Mouse (Mus musculus): ENCODE measurements around the gene Ap1g1.

The Ap1g1 gene

DNA sequence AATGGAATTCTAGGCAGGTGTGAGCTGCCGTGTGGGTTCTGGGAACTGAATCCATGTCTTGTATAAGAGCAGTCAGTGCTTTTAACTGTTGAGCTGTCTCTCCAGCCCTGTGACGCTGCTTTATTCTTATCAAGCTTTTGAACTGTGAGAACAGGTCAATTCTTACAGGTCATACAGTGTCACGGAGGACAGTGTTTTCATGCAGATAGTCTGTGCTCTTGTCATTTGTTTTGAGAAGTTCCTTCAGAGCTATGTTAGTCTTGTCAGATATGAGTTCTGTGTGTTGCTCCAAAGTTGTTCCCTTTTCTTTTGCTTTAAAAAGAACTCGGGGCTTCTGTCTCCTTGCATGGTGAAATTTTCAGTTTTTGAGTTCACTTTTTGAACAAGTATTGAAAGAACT, 2.2 kb downstream of the Ap1g1 start:
- no peak for DNase-seq (ENCODE audit: low spot score)

DNA sequence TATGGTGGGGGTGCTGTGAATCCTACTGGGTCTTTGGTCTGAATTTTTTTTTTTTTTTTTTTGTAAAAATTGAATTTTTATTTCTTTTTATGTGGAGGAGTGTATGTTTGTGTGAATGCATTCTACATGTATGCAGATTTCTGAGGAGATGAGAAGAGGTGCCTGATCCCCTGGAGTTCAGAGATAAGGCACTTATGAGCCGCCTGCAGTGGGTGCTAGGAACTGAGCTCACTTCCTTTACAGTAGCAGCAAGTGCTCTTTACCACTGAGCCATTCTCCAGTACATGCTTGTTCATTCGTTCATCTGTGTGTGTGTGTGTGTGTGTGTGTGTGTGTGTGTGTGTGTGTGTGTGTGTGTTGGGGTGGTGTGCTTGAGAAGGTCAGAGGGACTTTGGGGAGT, 12.6 kb downstream of the Ap1g1 start:
- no peak for DNase-seq (ENCODE audit: low spot score)

DNA sequence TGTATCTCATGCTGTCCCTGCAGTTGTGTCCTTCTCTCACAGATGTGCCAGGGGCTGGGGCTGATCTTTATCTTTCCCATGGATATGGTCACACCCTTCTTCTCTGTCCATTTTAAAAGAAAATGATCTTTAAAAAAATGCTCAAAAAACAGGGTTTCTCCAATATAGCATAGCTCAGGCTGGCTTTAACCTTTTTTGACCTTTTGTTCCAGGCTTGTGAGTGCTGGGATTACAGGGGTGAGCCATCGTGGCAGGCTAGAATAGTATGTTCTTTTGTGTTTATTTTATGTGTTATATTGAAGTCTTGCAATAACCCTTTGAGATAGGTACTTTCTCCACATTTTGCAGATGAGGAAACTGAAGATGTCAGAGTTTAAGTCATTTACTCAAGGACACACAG, 16.8 kb downstream of the Ap1g1 start:
- DNase-seq (ENCODE audit: low spot score) = no peak

DNA sequence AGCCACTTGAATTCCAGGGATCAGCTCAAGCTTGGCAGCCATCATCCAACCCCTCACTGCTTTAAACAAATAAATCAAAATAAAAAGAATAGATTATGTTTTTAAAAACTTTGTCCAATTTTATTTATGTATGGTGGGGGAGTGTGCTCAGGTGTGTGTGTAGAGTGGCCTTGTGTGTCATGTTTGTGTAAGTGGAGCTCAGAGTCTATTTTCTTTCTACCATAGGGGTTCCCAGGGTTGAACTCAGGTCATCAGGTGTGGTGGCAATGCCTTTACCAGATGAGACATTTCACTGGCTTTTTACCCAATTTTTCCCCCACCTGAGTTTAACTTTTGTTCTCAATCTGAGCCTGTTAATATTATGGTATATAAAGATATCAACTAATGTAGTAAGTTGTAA, 20.4 kb downstream of the Ap1g1 start:
- DNase-seq (ENCODE audit: low spot score) = no peak

DNA sequence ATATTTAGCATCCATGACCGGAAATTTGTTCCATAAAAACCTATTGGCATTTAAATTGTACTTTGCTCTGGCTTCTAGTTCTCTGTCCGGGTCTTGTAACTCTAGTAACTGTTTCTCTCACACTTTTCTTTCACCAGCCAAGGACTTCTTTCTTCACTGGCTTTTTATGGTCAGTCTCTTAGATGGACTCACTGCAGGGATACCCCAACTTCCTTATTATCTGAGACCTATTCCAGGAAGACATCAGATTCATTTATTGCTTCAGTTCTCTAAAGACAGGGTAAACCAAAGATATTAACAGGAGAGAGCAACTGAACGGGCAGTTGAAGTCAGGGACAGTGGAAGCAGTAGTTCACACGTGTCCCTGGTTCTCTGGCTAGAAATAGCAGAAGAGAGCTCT, 20.9 kb downstream of the Ap1g1 start:
- DNase-seq (ENCODE audit: low spot score) = no peak

DNA sequence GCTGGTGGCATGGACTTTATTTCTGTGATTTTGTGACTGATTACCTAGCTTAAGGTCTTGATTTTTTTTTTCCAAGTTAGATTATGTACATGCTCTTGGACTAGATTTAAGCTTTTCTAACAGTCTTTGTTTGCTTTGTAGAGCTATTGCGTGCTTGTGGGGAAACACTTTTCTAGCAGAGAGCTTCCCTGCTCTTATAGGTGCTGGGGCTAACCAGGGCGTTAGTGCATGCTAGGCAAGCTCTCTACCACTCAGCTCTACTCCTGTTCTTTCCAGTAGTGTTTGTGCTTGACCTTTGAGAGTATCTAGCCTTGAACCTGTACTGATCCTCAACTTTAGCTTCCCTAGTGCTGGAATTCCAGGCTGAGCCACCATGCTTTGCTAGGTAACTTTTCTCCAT, 22.0 kb downstream of the Ap1g1 start:
- DNase-seq (ENCODE audit: low spot score) = no peak

DNA sequence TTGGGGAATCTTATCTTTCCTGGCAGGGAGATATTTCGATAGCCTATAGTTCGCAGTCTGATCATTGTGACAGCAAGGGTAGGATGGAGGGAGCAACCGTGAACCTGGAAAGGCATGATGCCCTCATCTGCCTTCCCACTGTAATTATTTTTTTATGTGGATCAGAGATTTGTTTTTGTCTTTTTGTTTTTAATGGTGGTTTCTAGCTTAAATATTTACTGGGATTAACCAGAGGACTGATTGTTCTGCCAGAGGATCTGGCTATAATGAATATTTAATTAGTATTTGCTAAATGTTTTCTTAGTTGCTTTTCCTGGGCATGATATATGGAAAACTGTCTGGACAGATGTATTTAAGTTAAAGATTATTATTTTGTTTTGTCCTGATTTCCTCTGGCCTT, 24.9 kb downstream of the Ap1g1 start:
- no peak for DNase-seq (ENCODE audit: low spot score)

DNA sequence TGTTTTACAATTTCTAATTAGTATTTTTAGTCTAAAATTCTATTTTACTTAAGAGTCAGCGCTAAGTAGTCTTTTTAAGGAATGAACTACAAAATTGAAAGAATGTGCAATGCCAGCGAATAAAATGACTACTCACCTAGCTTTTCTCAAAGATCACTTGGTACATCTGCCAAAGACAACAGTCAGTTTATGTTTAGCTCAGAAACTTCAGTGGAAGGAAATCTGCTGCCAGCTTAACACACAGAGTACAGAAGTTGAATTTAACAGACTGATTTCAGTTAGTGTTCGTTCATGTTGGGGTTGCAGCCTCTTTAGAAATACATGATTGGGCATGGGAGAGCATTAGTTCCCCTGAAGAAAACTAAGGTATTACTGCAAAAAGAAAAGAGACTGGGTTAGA, 25.4 kb downstream of the Ap1g1 start:
- DNase-seq (ENCODE audit: low spot score) = no peak

DNA sequence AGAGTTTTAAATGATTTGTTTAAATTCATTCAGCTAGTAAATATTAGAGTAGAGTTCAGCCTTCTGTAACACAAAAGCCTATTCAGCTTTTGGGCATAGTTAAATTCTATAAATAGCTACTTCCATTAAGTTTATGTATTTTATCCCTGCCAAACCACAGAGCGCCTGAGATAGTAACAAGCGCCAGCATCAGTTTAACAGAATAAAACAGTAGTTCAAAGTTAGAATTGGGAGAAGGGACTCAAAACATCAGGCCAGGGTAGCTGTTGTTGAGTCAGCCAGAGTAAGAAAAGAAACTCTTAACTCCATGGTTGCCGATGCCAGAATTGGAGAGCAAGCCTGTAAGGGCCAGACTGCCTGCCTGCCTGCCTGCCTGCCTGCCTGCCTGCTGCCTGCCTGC, 28.2 kb downstream of the Ap1g1 start:
- no peak for DNase-seq (ENCODE audit: low spot score)

DNA sequence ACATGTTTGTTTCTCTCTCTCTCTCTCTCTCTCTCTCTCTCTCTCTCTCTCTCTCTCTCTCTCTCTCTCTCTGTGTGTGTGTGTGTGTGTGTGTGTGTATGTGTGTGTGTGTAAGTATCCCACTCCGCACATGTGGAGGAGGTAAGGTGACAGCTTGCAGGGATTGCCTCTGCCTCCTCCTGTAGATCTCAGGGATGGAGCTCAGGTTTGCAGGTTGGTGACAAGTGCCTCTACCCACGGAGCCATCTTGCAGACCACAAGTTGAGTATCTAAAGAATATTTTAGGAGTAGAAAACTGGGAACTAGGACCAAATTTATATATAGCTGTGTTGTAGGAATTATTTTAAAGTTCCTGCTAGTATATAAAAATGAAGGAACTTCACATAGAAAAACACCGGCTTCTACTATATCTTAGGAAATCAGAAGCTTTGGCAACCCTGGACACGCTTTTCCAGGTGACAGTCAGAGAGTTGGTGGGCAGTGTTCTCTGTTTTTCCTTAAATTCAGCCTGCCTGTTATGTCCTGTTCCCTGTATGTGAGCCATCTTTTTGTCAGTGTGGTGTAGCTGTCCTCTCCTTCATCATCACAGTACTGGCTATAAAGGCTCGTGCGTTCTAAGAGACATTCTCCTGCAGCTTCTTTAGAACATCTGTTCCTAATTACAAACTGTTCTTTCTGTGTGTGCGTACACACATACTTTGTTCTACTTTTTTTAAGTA, 29.2 kb downstream of the Ap1g1 start:
- DNase-seq (ENCODE audit: low spot score) = no peak

DNA sequence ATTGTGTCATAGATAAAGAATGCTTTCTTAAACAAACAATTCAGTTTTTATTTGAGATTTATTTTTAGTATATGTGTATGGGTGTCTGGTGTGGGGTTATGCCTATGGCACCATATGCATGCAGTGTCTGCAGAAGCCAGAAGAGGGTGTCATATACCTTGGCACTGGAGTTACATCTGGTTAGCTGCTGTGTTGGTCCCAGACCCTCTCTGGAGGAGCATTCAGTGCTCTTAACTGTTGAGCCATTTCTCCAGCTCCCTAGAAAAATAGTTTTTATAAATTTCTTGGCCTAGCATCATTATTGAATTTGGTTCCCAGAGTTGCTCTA, 29.7 kb downstream of the Ap1g1 start:
- DNase-seq (ENCODE audit: low spot score) = no peak

DNA sequence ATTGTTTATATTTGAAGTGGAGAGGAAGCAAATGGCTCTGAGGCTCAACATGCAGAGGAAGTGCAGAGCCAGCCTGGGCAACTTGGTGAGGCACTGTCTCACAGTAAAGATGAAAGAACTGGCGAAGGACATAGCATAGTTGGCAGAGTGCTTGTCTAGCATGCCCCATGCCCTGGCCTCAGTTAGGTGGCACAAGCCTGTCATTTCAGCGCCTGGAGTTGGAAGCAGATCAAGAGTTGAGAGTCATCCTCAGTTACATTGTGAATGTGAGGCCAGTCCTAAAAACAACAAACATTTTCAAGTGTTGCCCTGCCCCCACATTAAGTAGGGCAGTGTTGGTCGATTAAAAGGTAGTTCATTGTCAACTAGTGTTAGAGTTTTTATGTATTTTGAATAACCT, 32.1 kb downstream of the Ap1g1 start:
- no peak for DNase-seq (ENCODE audit: low spot score)

DNA sequence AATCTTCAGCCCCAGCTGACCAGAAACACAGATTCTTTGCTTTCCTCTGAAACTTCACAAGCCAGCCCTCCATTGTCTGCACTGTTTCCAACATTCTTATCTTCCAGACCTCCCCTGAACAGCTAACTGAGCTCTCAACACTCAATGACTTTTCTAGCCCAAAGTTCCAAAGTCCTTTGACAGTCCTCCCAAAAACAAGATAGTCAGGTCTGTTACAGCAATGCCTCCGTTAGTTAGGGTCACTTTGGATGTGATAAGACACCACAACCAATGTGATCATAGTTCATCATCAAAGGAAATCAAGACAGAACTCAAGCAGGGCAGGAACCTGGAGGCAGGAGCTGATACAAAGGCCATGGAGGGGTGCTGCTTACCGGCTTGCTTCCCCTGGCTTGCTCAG, 36.9 kb downstream of the Ap1g1 start:
- DNase-seq (ENCODE audit: low spot score) = no peak

DNA sequence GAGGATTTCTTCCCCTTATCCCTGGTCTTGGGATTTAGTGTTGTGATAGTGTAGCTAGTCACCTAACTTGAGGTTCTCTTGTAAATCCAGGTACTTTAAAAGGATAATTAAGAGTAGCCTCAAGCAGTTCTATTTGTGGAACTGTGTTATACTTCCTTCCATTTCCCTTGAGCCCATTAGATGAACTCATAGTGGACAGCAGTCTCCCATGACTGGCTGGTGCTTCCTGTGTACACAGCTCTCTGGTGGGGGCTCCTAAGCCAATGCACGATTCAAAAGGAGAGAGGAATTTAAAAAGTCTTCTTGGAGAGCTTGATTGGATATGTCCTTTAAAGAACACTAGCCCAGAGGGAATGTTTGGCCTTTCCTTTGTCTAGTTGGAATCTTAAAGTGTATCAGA, 39.6 kb downstream of the Ap1g1 start:
- no peak for DNase-seq (ENCODE audit: low spot score)

DNA sequence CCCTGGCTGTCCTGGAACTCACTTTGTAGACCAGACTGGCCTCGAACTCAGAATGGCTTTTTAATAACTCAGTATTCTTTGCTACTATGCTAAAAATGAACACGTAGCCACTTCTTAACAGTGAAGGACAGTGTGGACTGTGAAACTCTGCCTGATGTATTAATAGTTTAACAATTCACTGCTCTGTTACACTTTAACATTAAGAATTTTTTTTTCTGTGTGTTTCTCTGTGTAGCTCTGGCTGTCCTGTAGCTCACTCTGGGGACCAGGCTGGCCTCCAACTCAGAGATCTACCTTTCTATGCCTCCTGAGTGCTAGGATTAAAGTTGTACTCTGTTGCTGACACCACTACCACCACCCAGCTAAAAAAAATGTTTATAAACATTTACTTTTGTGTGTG, 45.2 kb downstream of the Ap1g1 start:
- no peak for DNase-seq (ENCODE audit: low spot score)

DNA sequence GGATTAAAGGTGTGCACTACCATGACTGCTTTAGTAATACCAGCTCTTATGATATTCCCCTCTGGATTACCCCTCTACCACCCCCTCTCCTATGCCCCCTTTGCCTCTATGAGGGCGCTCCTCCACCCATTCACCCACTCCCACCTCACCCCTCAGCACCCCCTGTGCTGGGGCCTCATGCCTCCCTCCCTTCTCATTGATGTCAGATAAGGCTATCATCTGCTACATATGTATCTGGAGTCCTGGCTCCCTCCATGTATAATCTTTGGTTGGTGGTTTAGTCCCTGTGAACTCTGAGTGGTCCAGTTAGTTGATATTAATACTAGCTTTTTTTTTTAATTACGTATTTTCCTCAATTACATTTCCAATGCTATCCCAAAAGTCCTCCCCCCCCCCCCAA, 61.5 kb downstream of the Ap1g1 start:
- DNase-seq (ENCODE audit: low spot score) = no peak

DNA sequence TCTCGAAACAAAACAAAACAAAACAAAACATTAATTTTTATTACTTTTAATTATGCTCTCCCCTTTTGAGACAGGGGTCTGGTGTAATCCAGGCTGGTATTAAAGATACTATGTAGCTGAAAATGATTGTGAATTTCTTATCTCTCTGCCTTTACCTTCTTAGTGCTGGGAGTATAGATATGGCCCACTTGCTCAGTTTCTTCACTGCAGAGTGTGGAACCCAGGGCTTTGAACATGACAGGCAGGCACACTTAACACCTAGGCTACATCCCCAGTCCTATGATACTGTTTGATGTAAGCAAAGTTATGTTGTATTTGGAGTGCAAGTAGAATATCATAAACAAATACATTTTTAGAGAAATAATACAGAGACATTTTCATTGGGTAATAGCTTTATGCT, 64.1 kb downstream of the Ap1g1 start:
- no peak for DNase-seq (ENCODE audit: low spot score)

DNA sequence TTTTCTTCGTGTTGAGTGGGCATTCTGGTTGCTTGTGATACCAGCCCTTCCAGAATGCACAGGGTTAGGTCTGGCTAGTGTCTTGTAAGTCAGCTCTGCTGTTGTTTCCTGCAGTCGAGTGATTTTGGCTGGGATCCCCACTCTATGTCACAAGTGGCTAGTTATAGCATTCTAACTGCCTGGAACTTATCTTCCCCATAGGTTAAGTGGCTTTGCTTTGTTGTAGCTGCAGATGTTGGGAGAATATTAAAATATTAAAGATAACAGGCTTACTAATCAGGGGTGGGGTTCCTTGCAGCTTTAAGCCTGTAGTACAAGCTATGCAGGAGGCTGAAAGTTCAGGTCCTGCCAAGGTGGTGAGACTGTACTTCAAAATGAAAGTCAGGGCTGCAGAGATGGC, 69.5 kb downstream of the Ap1g1 start:
- DNase-seq (ENCODE audit: low spot score) = no peak

DNA sequence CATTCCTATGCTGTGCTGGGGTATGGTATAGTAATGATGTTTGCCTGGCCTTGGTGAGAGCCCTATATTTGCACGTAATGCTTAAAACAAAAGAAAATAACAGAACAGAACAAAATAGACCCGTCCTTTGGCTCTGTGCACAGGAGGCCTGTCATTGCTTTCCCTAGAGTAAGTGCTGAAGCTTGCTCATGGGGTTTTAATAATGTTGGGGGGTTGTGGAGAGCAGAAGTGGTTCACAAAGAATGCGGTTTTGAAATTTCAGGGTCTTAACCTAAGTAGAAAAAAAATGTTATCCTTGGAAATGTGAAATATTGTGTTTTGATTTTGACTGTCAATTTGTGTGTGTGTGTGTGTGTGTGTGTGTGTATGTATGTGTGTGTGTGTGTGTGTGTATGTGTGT, 70.6 kb downstream of the Ap1g1 start:
- DNase-seq (ENCODE audit: low spot score) = no peak

DNA sequence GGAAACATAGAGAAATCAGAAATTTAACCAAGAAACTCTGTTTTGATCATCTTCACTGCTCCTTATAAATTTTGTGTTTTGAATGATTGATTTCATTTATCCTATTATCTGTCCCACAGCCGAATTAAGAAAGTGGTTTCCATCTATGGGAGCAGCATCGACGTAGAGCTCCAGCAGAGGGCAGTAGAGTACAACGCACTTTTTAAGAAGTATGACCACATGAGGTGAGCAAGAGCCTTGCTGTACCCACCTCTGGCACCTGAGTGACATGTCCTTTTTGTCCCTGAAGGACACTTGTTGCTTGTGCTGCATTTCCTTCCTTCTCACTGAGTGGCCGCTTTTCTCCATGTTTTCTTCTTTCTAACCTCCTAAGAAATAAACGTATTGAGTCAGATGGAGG, 75.1 kb downstream of the Ap1g1 start:
- DNase-seq (ENCODE audit: low spot score) = peak; percentile 38

DNA sequence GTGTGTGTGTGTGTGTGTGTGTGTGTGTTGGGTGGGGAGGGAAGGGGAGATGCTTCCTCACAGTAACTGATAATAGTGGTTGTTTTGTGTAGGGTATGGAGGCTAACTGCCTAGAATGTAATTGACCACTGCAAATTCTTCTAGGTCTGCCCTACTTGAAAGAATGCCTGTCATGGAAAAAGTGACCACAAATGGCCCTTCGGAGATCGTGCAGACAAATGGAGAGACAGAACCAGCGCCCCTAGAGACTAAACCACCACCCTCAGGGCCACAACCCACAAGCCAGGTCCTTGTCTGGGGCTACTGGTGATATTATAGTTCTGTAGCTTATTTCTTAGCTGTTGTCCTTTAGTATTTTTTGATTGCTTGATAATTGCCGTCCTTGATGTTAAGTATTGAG, 76.2 kb downstream of the Ap1g1 start:
- no peak for DNase-seq (ENCODE audit: low spot score)

DNA sequence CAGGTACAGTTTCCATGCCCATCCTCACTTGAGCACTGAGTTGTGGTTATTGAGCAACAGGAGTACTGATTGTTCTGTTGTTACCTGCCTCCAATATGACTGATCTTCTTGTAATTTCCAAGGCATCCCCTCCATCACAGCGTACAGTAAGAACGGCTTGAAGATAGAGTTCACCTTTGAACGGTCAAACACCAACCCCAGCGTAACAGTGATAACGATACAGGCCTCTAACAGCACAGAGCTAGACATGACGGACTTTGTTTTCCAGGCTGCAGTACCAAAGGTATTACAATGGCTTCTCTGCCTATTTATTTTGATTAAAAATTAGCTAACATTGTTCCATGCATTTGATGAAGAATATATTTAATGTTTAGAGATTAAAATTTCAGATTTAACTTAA, 77.1 kb downstream of the Ap1g1 start:
- DNase-seq (ENCODE audit: low spot score) = no peak

DNA sequence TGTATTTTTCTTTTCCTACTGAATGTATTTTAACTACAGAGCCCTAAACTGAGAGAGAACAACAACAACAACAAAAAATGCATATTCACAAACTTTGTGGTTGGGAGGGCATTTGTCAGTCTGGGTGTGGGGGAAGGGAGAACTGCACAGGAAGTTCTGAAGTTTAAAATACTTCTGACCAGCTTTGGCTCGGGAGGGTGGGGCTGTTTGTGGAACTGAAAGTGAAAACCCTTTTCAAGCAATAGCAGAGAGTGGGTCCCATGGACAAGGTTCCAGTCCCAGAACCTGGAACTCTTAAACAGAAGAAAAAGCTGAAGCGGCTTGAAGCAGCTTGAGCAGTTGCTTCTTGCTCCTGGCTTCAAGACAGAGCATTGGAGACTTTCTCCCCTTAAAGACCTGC, 85.0 kb downstream of the Ap1g1 start:
- no peak for DNase-seq (ENCODE audit: low spot score)

DNA sequence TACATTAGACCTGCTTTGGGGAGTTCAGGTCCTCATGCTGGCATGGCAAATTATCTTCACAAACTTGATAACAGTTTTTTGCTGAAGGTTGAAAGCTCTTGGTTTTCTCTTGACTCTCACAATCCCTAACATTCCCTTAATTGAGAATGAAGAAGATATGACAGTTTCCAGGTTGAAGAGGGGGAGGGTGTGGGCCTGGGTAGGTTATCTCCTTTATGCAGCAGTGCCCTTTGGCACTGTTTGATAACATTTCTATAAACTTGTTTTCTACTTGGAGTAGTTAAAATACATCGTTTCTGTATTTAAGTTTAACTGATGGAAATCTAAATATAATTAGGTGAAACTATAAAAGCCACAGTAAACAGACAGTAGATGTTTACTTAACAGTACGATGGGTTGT, 86.4 kb downstream of the Ap1g1 start:
- no peak for DNase-seq (ENCODE audit: low spot score)

DNA sequence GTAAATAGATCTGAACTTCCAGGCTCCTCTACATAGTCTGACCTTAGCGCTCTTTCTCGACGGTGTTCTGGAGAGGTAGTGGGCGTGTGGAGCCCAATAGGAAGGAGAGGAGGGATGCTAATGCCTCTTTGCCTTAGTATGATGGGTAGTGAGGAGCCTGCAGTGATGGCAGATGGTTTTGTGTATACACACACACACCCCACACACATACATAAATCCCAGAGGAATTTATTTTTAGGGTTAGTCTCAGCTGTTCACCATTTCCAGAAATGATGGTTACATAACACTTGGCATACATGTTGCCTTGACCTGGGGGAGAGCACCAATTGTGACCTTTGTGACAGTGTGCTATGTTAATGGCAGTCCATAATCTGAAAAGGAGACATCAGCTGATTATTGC, 87.2 kb downstream of the Ap1g1 start:
- no peak for DNase-seq (ENCODE audit: low spot score)

Measured in ovary, postnatal 14 days (tissue).